Mouse (Mus musculus): ENCODE data around the gene Ppp2r3d. TPM values are rescaled to one million over a fixed set of nuclear protein-coding genes. Genes with fewer than 3 reads are reported as not detected.
"Not testable (repeated sequence)": the region's sequence is repeated elsewhere in the genome, so short reads cannot be mapped to it uniquely, and the experiment has no call there.

Gene Ppp2r3d
- 114 and 131 TPM in 2 replicates for polyA plus RNA-seq (2014; fragmentation: Nextera tagmentation; extraction: Ambion mirVana)

DNA sequence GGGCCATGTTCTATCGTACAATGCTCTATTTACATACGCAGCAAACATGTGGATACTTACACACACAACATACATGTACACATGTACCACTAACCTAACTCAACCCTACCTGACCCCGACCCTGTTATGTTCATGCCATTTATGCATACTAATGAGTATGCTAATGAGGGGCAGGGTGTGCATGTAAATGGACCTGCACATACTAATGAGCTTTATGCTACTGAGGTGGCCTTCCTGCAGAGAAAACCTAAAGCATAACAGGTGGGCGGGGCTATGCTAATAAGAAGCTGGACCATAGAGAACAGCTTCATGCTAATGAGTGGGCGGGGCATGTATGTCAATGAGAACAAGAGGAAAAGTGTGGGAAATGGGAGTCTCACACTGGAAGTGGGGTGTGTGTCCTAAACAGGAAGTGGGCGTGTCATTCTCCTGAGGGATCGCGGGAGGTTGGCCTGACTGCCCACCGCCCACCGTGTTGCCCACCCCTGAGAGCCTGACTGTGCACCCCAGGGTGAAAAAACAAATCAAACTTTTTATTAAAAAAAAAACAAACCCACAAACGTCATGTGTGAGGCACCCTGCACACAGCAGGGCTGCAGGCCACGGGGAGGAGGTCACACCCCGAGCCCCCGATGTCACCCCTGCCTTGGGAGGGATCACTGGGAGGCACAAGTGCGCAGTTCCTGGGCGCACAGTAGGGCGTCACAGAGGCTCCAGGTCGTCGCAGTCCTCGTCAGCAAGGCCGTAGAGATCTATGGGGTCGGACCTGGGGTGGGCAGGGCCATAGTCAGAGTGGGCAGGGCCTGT, at the start of gene Ppp2r3d:
TSS of gene Ppp2r3d (minus strand) at position 803 of the 807 bp plus-strand sequence.
- H3K9me3 ChIP-seq (ENCODE audit: control insufficient read depth, low read length): peaks cover 8% of the 10 kb centered on the region
- no peak for ATAC-seq (ENCODE audit: insufficient number of reproducible peaks, insufficient read depth, low FRiP score, low read depth)
- H3K27me3 ChIP-seq (ENCODE audit: control insufficient read depth, insufficient read depth, low read length): no peaks in the 10 kb centered on the region
- H3K27ac ChIP-seq (replicated peaks in 1 of 2; ENCODE audit: control insufficient read depth in 1 of 2, insufficient read depth in 1 of 2, low read depth in 2 of 2, low read length in 2 of 2): peak within 1 kb of the TSS; percentile 64 to 69
- H3K36me3 ChIP-seq (ENCODE audit: control insufficient read depth, insufficient read depth, low read length): peaks cover 13% of the 10 kb centered on the region
- H3K4me2 ChIP-seq (ENCODE audit: low read length): peak within 1 kb of the TSS; percentile 25; the same call in 1 of the 2 replicates
- peaks cover 10 to 20% of the 10 kb centered on the region in 2 experiments; a peak in 3 of 4 replicates for H3K4me1 ChIP-seq (ENCODE audit: control insufficient read depth in 2 of 2, insufficient read depth in 2 of 2, low read length in 2 of 2)
- H3K9ac ChIP-seq (ENCODE audit: low read length): no peak within 1 kb of the TSS
- WGBS: 95% methylated on average over 22 of the region's 22 CpGs
- H3K4me3 ChIP-seq (ENCODE audit: control insufficient read depth in 1 of 2, insufficient read depth in 1 of 2, low read depth in 1 of 2, low read length in 2 of 2): no peak within 1 kb of the TSS

DNA sequence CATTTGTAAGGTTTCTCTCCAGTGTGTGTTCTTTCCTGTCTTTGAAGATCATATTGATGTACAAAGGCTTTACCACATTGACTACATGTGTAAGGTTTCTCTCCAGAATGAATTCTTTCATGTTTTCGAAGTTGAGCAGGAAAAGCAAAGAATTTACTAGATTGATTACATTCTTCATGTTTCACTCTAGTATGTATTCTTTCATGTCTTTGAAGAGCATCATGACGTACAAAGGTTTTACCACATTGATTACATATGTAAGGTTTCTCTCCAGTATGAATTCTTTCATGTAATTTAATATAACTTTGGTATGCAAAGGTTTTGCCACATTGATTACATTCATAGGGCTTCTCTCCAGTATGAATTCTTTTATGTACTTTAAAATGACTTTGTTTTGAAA, 17.0 kb upstream of the Ppp2r3d start, which contains the start of gene Gm21836:
TSS of gene Gm21836 (minus strand) at position 101 of the 400 bp plus-strand sequence.
- 82% methylated on average over 2 of the region's 2 CpGs for WGBS
- ATAC-seq (ENCODE audit: insufficient number of reproducible peaks, insufficient read depth, low FRiP score, low read depth): not testable (repeated sequence)

DNA sequence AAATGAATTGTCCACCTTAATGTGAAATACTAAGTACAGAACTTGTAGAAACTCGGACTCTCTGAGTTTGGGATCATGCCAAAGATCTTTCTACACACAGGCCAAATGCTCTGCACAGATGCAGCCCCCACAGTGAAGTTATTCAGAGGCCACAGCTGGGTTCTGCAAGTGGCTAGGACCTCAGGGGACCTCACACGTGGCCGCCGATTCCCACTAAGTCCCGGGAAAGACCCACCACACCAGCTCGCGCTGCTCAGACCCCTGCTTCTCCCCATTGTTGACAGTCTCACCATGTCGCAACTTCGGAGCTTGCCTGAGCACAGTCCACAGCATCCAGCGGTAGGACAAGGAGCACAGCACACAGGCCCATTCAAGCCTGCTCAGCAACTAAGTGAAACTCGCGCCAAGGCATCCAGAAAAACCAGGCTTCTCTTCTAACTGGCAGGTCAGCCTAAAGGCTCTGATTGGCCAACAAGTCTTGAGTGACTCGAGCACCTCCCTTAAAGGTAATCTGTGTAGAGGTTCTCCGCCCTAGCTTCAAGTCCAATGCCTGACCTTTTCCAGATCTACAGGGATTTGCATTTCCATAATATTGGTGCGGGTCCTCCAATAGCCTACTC, 3.8 kb upstream of the Ppp2r3d start:
- H3K9me3 ChIP-seq (ENCODE audit: control insufficient read depth, low read length); H3K9ac ChIP-seq (ENCODE audit: low read length); H3K27me3 ChIP-seq (ENCODE audit: control insufficient read depth, insufficient read depth, low read length); H3K4me2 ChIP-seq (ENCODE audit: low read length); H3K4me3 ChIP-seq (ENCODE audit: control insufficient read depth in 1 of 2, insufficient read depth in 1 of 2, low read depth in 1 of 2, low read length in 2 of 2); ATAC-seq (ENCODE audit: insufficient number of reproducible peaks, insufficient read depth, low FRiP score, low read depth): not testable (repeated sequence)
- 45% methylated on average over 13 of the region's 15 CpGs for WGBS
- peaks cover 13% of the 10 kb centered on the region for H3K36me3 ChIP-seq (ENCODE audit: control insufficient read depth, insufficient read depth, low read length)
- 0 out of 4 replicates have a peak overlapping the region, but pooled peaks of 1 of the 2 experiments have one; percentile 35 for H3K27ac ChIP-seq (replicated peaks in 1 of 2; ENCODE audit: control insufficient read depth in 1 of 2, insufficient read depth in 1 of 2, low read depth in 2 of 2, low read length in 2 of 2)
- H3K4me1 ChIP-seq (ENCODE audit: control insufficient read depth in 2 of 2, insufficient read depth in 2 of 2, low read length in 2 of 2): peaks cover 10 to 20% of the 10 kb centered on the region in 2 experiments; a peak in 3 of 4 replicates

More for the DNA sequence above, 17.0 kb upstream of the Ppp2r3d start, which contains the start of gene Gm21836:
- not testable (repeated sequence) for H3K4me1 ChIP-seq (ENCODE audit: control insufficient read depth in 2 of 2, insufficient read depth in 2 of 2, low read length in 2 of 2); H3K36me3 ChIP-seq (ENCODE audit: control insufficient read depth, insufficient read depth, low read length); H3K27ac ChIP-seq (replicated peaks in 1 of 2; ENCODE audit: control insufficient read depth in 1 of 2, insufficient read depth in 1 of 2, low read depth in 2 of 2, low read length in 2 of 2); H3K9ac ChIP-seq (ENCODE audit: low read length); H3K27me3 ChIP-seq (ENCODE audit: control insufficient read depth, insufficient read depth, low read length); H3K4me2 ChIP-seq (ENCODE audit: low read length); H3K4me3 ChIP-seq (ENCODE audit: control insufficient read depth in 1 of 2, insufficient read depth in 1 of 2, low read depth in 1 of 2, low read length in 2 of 2)
- H3K9me3 ChIP-seq (ENCODE audit: control insufficient read depth, low read length): peaks cover 16% of the 10 kb centered on the region

DNA sequence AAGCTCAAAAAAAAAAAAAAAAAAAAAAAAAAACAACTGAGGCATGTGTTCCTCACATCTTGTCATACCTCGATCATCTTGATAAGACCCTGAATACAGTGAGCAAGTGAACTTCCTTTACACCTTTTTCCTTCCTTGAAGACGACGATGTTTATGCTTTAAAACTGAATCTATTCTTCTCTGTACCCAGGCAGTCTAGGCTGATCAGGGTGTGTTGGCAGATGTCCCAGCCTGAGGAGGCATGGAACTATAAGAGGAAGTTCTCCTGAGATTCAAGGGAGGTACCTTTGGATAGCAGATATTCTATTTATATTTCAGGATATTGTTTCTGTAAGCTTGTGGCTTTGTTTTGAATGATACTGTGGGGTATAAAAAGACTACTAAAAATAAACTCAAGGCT, 1.4 kb upstream of the Ppp2r3d start:
- no peak overlapping the region for H3K9ac ChIP-seq (ENCODE audit: low read length)
- peak overlapping the region; percentile 25; the same call in 1 of the 2 replicates for H3K4me2 ChIP-seq (ENCODE audit: low read length)
- ATAC-seq (ENCODE audit: insufficient number of reproducible peaks, insufficient read depth, low FRiP score, low read depth): peak; percentile 77
- H3K4me3 ChIP-seq (ENCODE audit: control insufficient read depth in 1 of 2, insufficient read depth in 1 of 2, low read depth in 1 of 2, low read length in 2 of 2): no peak overlapping the region
- no peaks in the 10 kb centered on the region for H3K27me3 ChIP-seq (ENCODE audit: control insufficient read depth, insufficient read depth, low read length)
- WGBS: 37% methylated on average over 3 of the region's 3 CpGs
- peaks cover 10 to 20% of the 10 kb centered on the region in 2 experiments; a peak in 3 of 4 replicates for H3K4me1 ChIP-seq (ENCODE audit: control insufficient read depth in 2 of 2, insufficient read depth in 2 of 2, low read length in 2 of 2)
- H3K36me3 ChIP-seq (ENCODE audit: control insufficient read depth, insufficient read depth, low read length): peaks cover 13% of the 10 kb centered on the region
- H3K27ac ChIP-seq (replicated peaks in 1 of 2; ENCODE audit: control insufficient read depth in 1 of 2, insufficient read depth in 1 of 2, low read depth in 2 of 2, low read length in 2 of 2): peak overlapping the region; percentile 59 to 69; a peak in 3 of 4 replicates
- peaks cover 8% of the 10 kb centered on the region for H3K9me3 ChIP-seq (ENCODE audit: control insufficient read depth, low read length)

DNA sequence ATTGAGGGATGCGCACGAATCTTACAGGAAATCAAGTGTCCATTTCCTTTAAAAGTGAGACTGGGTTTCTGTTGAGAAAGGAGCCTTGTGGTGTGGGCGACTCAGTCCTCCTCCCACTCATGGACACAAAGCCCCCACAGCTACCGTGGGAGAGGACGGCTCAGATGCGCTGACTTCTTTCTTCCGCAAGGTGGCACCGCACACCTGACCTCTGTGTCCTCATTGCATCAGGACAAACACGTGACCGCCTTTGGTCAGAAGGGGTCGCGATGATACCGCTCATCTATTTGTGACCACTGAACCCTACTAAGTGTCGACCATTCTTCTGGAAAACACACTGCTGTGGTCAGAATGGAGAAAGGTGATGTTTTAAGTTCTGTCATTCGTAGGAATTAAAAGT, 1.0 kb downstream of the Ppp2r3d start:
- Histone ChIP-seq H3K9ac (ENCODE audit: low read length) (no peak overlapping the region), H3K36me3 (ENCODE audit: control insufficient read depth, insufficient read depth, low read length) (peaks cover 13% of the 10 kb centered on the region), H3K4me2 (ENCODE audit: low read length) (no peak overlapping the region), H3K9me3 (ENCODE audit: control insufficient read depth, low read length) (peaks cover 8% of the 10 kb centered on the region), H3K4me3 (ENCODE audit: control insufficient read depth in 1 of 2, insufficient read depth in 1 of 2, low read depth in 1 of 2, low read length in 2 of 2) (no peak overlapping the region), H3K27ac (replicated peaks in 1 of 2; ENCODE audit: control insufficient read depth in 1 of 2, insufficient read depth in 1 of 2, low read depth in 2 of 2, low read length in 2 of 2) (no peak overlapping the region), H3K27me3 (ENCODE audit: control insufficient read depth, insufficient read depth, low read length) (no peaks in the 10 kb centered on the region), H3K4me1 (ENCODE audit: control insufficient read depth in 2 of 2, insufficient read depth in 2 of 2, low read length in 2 of 2) (peaks cover 8 to 17% of the 10 kb centered on the region in 2 experiments; a peak in 3 of 4 replicates)
- no peak for ATAC-seq (ENCODE audit: insufficient number of reproducible peaks, insufficient read depth, low FRiP score, low read depth)
- 81% methylated on average over 15 of the region's 15 CpGs for WGBS

DNA sequence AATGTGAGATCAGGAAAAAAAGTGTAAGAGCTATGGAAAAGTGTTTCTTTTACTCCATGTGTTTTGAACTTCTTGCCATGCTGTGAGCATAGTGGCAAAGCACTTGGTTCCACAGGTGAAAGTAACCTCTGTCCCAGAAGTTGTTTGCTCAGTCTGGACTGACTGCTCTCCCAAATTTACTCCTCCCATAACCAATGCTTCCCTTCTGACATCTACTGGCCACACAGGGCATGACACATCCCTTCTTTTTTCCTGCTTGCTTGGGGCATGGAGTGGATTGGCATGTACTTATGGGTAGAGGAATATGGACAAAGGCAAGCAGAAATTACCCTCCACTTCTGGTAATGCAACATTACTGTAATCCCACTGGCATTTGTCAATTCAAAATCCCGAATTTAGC, 20.1 kb downstream of the Ppp2r3d start:
- no peak for ATAC-seq (ENCODE audit: insufficient number of reproducible peaks, insufficient read depth, low FRiP score, low read depth)

DNA sequence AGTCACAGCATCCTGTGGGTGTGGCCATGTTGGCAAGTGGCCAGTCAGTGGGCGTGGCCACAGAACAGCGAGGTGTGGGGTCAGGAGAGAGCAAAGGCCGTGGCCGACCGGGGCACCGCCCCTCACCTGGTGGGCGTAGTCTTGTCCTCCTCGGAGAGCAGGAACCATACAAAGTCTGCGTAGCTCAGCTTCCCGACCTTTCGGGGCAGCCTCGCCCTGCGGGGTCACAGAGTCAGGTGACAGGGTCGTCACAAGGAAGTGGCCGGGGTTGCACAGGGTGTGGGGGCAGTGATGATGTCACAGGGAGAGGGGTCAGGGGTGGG, 34.2 kb downstream of the Ppp2r3d start:
- Histone ChIP-seq H3K27me3 (ENCODE audit: control insufficient read depth, insufficient read depth, low read length) (no peaks in the 10 kb centered on the region), H3K9ac (ENCODE audit: low read length) (no peak overlapping the region), H3K4me2 (ENCODE audit: low read length) (no peak overlapping the region), H3K4me1 (ENCODE audit: control insufficient read depth in 2 of 2, insufficient read depth in 2 of 2, low read length in 2 of 2) (no peaks in the 10 kb centered on the region), H3K36me3 (ENCODE audit: control insufficient read depth, insufficient read depth, low read length) (peaks cover 37% of the 10 kb centered on the region), H3K4me3 (ENCODE audit: control insufficient read depth in 1 of 2, insufficient read depth in 1 of 2, low read depth in 1 of 2, low read length in 2 of 2) (no peak overlapping the region), H3K27ac (replicated peaks in 1 of 2; ENCODE audit: control insufficient read depth in 1 of 2, insufficient read depth in 1 of 2, low read depth in 2 of 2, low read length in 2 of 2) (no peak overlapping the region), H3K9me3 (ENCODE audit: control insufficient read depth, low read length) (peaks cover 33% of the 10 kb centered on the region)
- ATAC-seq (ENCODE audit: insufficient number of reproducible peaks, insufficient read depth, low FRiP score, low read depth): peak; percentile 10; the same call in 1 of the 2 replicates
- 98% methylated on average over 15 of the region's 15 CpGs for WGBS

More for the DNA sequence above, 20.1 kb downstream of the Ppp2r3d start:
- H3K4me1 ChIP-seq (ENCODE audit: control insufficient read depth in 2 of 2, insufficient read depth in 2 of 2, low read length in 2 of 2): no peaks in the 10 kb centered on the region
- no peaks in the 10 kb centered on the region for H3K36me3 ChIP-seq (ENCODE audit: control insufficient read depth, insufficient read depth, low read length)
- no peak overlapping the region for H3K27ac ChIP-seq (replicated peaks in 1 of 2; ENCODE audit: control insufficient read depth in 1 of 2, insufficient read depth in 1 of 2, low read depth in 2 of 2, low read length in 2 of 2)
- no peaks in the 10 kb centered on the region for H3K9me3 ChIP-seq (ENCODE audit: control insufficient read depth, low read length)
- no peak overlapping the region for H3K4me3 ChIP-seq (ENCODE audit: control insufficient read depth in 1 of 2, insufficient read depth in 1 of 2, low read depth in 1 of 2, low read length in 2 of 2)
- no peak overlapping the region for H3K9ac ChIP-seq (ENCODE audit: low read length)
- 0% methylated on average over 1 of the region's 1 CpGs for WGBS
- no peak overlapping the region for H3K4me2 ChIP-seq (ENCODE audit: low read length)
- H3K27me3 ChIP-seq (ENCODE audit: control insufficient read depth, insufficient read depth, low read length): no peaks in the 10 kb centered on the region
